Mouse (Mus musculus) heart, postnatal 4 days (tissue): ENCODE measurements around the gene Xndc1. TPM values are rescaled to one million over a fixed set of nuclear protein-coding genes. Genes with fewer than 3 reads are reported as not detected.

Experiments
- total RNA-seq, 2 experiments: library from RNA; stranded (reverse); gene quantifications; 2 replicates each; pipeline ENCODE4 v1.2.3; 2021

Gene Xndc1
- total RNA-seq, 2 experiments from 2014 or later: 13.2 to 13.3 TPM

Other genes with a start within 250 kb of the Xndc1 start
- gene Phox2a, start 247.2 kb upstream of the Xndc1 start, total RNA-seq: under 1 TPM; 0.27 to 0.43 TPM
- 100 to 1,000 TPM; 139 to 141 TPM for gene Inppl1, start 227.3 kb upstream of the Xndc1 start, total RNA-seq
- gene Folr2, start 208.3 kb upstream of the Xndc1 start, total RNA-seq: under 1 TPM; 0.33 to 0.38 TPM
- 10 to 100 TPM; 45.7 to 50.8 TPM for gene Anapc15, start 201.8 kb upstream of the Xndc1 start, total RNA-seq
- gene Folr1, start 194.7 kb upstream of the Xndc1 start, total RNA-seq: 1 to 10 TPM; 1.1 to 2.9 TPM
- gene Lamtor1, start 159.6 kb upstream of the Xndc1 start, total RNA-seq: 100 to 1,000 TPM; 104 to 109 TPM
- gene Tomt, start 159.2 kb upstream of the Xndc1 start, total RNA-seq: not detected
- 1 to 10 TPM; 1.1 TPM for gene Lrrc51, start 131.6 kb upstream of the Xndc1 start, total RNA-seq
- gene Numa1, start 131.4 kb upstream of the Xndc1 start, total RNA-seq: 100 to 1,000 TPM in 1 of 2 experiments, 10 to 100 TPM in 1; 98.4 to 108 TPM
- 1 to 10 TPM; 3.6 to 4.1 TPM for gene Il18bp, start 46.8 kb upstream of the Xndc1 start, total RNA-seq
- gene Rnf121, start within 50 bp of the Xndc1 start, total RNA-seq: 10 to 100 TPM; 23.8 to 25.6 TPM
- gene Xntrpc, start 202 bp downstream of the Xndc1 start, total RNA-seq: 1 to 10 TPM in 1 of 2 experiments, under 1 TPM in 1; 0.90 to 1.1 TPM
- gene Trpc2, start 17.6 kb downstream of the Xndc1 start, total RNA-seq: under 1 TPM; 0.36 to 0.50 TPM
- 1 to 10 TPM; 8.0 to 8.1 TPM for gene Art1, start 36.2 kb downstream of the Xndc1 start, total RNA-seq
- gene Art5, start 44.0 kb downstream of the Xndc1 start, total RNA-seq: 1 to 10 TPM in 1 of 2 experiments, under 1 TPM in 1; 0.45 to 1.1 TPM
- under 1 TPM in 1 of 2 experiments, not detected in 1; 0.10 TPM for gene Chrna10, start 51.3 kb downstream of the Xndc1 start, total RNA-seq
- 10 to 100 TPM; 50.3 to 50.7 TPM for gene Nup98, start 144.7 kb downstream of the Xndc1 start, total RNA-seq
- 10 to 100 TPM; 43.2 to 47.4 TPM for gene Pgap2, start 144.7 kb downstream of the Xndc1 start, total RNA-seq
- gene Rhog, start 190.5 kb downstream of the Xndc1 start, total RNA-seq: 10 to 100 TPM; 37.0 to 39.2 TPM
- 10 to 100 TPM; 23.9 to 24.0 TPM for gene Stim1, start 202.3 kb downstream of the Xndc1 start, total RNA-seq